Mouse (Mus musculus): ENCODE results near the gene Cd44. TPM values are rescaled to one million over a fixed set of nuclear protein-coding genes. Genes with fewer than 3 reads are reported as not detected.

Gene Cd44
- polyA plus RNA-seq, 1 experiment from 2014 or later: 2.2 TPM

DNA sequence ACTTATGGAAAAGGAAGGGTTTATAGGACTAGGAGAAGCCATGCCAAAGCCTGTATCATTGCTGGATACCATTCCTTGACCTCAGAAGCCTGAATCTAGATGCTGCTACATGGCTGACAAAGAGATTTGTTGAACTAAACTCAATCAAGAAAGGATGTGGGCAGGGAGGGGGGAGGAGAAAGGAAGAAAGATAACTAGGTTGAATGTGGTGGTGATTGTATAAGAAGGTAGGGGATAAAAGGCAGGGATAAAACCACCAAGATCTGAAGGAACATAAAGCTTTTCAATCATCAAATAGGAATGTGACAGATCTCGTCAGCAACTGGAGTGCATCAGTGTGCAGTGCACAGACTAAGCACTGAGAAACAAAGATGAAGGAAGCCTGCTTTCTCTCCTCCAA, 7.9 kb upstream of the Cd44 start:
- Histone ChIP-seq H3K4me3 (no peak overlapping the region), H3K4me1 (no peaks in the 10 kb centered on the region; the same call in 1 of the 2 replicates), H3K27me3 (replicated peaks; ENCODE audit: low read depth, poor library complexity, severe bottlenecking) (no peaks in the 10 kb centered on the region; the same call in 1 of the 2 replicates), H3K36me3 (replicated peaks) (no peaks in the 10 kb centered on the region), H3K9me3 (no peaks in the 10 kb centered on the region), H3K27ac (replicated peaks) (no peak overlapping the region)
- no peak for DNase-seq (ENCODE audit: low spot score)
- 87% methylated on average over 1 of the region's 1 CpGs for WGBS

DNA sequence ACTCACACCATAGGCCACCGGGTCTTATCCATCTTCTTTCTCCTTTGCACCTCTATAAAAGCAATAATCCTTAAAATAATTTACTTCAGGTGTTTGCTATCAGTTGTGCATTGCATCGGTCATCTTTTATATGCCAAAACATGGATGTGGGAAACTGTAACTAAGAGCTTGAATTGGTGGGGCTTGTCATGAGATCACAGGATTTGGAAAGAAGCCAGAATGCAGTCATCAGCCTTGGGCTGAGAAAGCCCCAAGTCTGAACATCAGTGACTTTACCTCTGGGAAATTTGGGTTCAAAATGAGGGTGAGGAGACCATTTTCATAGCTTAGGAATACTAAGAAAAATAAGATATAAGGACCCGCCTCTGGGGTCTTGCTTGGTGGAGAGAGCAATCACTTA, 4.1 kb upstream of the Cd44 start:
- Histone ChIP-seq H3K4me1 (peaks cover 14% of the 10 kb centered on the region), H3K27ac (replicated peaks) (no peak overlapping the region), H3K4me3 (no peak overlapping the region), H3K9me3 (no peaks in the 10 kb centered on the region), H3K36me3 (replicated peaks) (no peaks in the 10 kb centered on the region), H3K27me3 (replicated peaks; ENCODE audit: low read depth, poor library complexity, severe bottlenecking) (peaks cover 24% of the 10 kb centered on the region)
- DNase-seq (ENCODE audit: low spot score): no peak
- 88% methylated on average over 3 of the region's 3 CpGs for WGBS

DNA sequence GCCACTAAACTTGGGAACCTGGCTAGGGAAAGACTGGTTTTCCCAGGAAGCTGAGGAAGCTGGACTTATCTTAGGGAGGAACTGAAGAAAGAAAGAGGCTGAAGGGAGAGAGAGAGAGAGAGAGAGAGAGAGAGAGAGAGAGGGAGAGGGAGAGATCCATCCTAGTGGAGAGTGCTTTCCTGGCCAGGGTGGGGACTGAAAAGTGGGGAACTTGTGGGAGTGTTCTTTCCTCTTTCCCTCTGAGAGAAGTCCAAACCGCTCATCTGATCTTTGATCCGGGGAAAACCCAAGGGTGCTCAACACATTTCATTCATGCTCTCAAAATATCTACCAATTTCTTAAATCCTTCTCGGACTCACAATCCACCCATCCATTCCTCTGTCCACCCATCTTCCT, 361 bp upstream of the Cd44 start:
- Histone ChIP-seq H3K27me3 (replicated peaks; ENCODE audit: low read depth, poor library complexity, severe bottlenecking) (peaks cover 43% of the 10 kb centered on the region), H3K9me3 (no peaks in the 10 kb centered on the region), H3K4me3 (peak overlapping the region; percentile 62), H3K36me3 (replicated peaks) (no peaks in the 10 kb centered on the region), H3K4me1 (peaks cover 14% of the 10 kb centered on the region), H3K27ac (replicated peaks) (peak overlapping the region; percentile 72)
- 23% methylated on average over 3 of the region's 3 CpGs for WGBS
- DNase-seq (ENCODE audit: low spot score): no peak

DNA sequence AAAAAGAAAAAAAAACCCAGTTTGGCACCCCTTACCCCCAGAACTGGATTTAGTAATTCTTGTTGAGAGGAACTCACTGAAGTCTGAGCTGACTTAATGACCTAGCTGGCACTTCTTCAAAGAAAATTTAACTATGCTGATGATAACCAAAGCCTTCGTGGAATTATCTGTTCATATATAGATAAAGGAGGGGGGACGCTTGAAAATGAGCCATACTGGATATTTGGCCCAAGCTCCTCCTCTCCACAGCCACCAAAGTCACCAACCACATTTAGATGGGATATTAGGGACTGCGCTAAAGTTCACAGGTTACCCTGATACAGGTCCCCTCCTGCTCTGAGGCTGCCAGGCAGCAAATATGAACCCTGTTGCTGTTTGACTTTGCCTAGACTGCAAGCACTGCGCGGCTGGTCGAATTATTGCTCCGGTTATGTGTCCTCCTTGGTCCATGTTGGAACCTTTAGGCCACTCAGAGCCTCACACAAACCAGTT, 1.2 kb downstream of the Cd44 start:
- Histone ChIP-seq H3K4me3 (no peak overlapping the region), H3K27ac (replicated peaks) (no peak overlapping the region), H3K27me3 (replicated peaks; ENCODE audit: low read depth, poor library complexity, severe bottlenecking) (peaks cover 43% of the 10 kb centered on the region), H3K4me1 (peaks cover 14% of the 10 kb centered on the region), H3K9me3 (no peaks in the 10 kb centered on the region), H3K36me3 (replicated peaks) (no peaks in the 10 kb centered on the region)
- 58% methylated on average over 7 of the region's 7 CpGs for WGBS
- no peak for DNase-seq (ENCODE audit: low spot score)

DNA sequence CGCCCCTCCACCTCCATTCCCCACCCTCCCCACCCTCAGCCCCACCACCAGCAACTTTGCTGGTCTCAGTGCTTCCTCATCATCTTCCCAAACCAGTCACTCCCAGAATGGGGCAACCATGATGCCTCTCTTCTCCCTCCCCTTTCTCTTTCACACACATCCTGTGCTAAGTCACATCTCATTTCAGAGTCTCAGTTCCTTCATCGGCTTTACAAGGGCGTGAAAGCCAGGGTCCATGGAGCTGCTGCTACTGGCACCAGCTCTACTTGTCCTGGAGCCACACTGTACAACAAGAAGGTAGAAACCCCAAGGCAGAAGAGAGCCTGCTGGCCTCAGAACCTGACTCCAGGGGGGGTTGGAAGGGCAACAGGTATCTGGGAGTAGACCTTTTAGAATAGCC, 2.2 kb downstream of the Cd44 start:
- WGBS: 78% methylated on average over 3 of the region's 3 CpGs
- no peaks in the 10 kb centered on the region for H3K9me3 ChIP-seq
- H3K27ac ChIP-seq (replicated peaks): no peak overlapping the region
- peaks cover 43% of the 10 kb centered on the region for H3K27me3 ChIP-seq (replicated peaks; ENCODE audit: low read depth, poor library complexity, severe bottlenecking)
- no peaks in the 10 kb centered on the region for H3K36me3 ChIP-seq (replicated peaks)
- DNase-seq (ENCODE audit: low spot score): no peak
- H3K4me3 ChIP-seq: no peak overlapping the region
- peaks cover 14% of the 10 kb centered on the region for H3K4me1 ChIP-seq

DNA sequence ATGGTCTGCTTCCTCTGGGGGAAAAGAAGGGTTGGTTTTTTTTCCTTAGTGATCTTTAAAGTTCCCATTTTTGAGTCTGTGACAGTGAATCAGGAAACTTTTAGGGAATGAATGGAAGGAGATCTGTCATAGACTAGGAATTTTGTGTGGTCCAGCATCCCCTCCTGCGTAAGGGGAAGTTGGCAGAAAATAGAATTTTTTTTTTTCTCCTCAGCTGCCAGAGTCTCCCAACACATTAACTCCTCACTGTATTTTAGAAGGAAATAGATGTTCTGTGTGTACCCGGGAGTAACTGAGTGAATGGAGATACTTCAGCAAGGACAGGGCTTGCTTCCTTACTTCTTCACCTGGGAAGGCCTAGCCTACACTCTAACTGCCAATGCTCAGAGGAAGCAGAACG, 2.9 kb downstream of the Cd44 start:
- Histone ChIP-seq H3K9me3 (no peaks in the 10 kb centered on the region), H3K27me3 (replicated peaks; ENCODE audit: low read depth, poor library complexity, severe bottlenecking) (peaks cover 43% of the 10 kb centered on the region), H3K36me3 (replicated peaks) (no peaks in the 10 kb centered on the region), H3K4me1 (peaks cover 14% of the 10 kb centered on the region), H3K4me3 (no peak overlapping the region), H3K27ac (replicated peaks) (no peak overlapping the region)
- no peak for DNase-seq (ENCODE audit: low spot score)
- 87% methylated on average over 3 of the region's 3 CpGs for WGBS

DNA sequence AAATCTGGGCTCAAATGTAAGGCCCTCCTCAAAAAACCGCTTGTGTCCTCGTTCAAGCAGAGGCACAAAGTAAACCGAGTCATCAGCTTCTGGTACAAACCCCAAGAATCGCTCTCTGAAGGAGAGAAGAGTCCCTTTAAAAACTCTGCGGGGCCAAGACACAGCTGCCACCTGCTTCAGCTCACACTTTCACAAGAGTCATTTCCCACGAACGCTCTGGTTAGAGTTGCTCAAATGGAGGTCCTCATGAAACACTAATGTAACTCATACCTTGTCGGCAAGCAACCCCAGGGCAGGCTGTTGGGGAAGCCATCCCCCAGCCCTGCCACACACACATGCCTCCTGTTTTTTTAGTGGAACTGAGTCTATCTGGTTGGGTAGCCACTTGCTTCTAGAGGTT, 5.3 kb downstream of the Cd44 start:
- Histone ChIP-seq H3K36me3 (replicated peaks) (no peaks in the 10 kb centered on the region), H3K27ac (replicated peaks) (no peak overlapping the region), H3K9me3 (no peaks in the 10 kb centered on the region), H3K27me3 (replicated peaks; ENCODE audit: low read depth, poor library complexity, severe bottlenecking) (peaks cover 24% of the 10 kb centered on the region), H3K4me3 (no peak overlapping the region), H3K4me1 (peaks cover 5% of the 10 kb centered on the region)
- 87% methylated on average over 8 of the region's 8 CpGs for WGBS
- DNase-seq (ENCODE audit: low spot score): no peak

DNA sequence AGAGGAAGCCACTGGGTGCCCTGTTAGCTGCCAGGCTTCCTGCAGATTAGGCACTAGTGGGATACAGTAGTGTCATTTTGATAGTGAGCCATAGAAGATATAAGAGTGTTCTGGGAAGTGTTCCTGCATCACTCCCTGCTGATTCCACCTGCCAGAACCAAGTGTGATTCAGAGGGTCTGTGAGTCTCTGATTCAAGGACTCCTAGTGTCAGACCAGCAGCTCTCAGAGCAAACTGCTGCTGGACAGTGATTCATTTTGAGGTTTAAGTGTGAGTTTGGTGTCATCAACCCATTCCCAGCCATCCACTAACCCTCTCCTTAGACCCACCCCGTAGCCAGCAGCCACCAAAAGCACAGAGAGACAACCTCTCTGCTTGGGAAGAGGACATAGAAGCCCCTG, 6.3 kb downstream of the Cd44 start:
- no peak overlapping the region for H3K4me3 ChIP-seq
- H3K4me1 ChIP-seq: no peaks in the 10 kb centered on the region
- DNase-seq (ENCODE audit: low spot score): no peak
- H3K36me3 ChIP-seq (replicated peaks): no peaks in the 10 kb centered on the region
- no peaks in the 10 kb centered on the region for H3K9me3 ChIP-seq
- 85% methylated on average over 1 of the region's 1 CpGs for WGBS
- H3K27me3 ChIP-seq (replicated peaks; ENCODE audit: low read depth, poor library complexity, severe bottlenecking): peaks cover 15% of the 10 kb centered on the region
- no peak overlapping the region for H3K27ac ChIP-seq (replicated peaks)

DNA sequence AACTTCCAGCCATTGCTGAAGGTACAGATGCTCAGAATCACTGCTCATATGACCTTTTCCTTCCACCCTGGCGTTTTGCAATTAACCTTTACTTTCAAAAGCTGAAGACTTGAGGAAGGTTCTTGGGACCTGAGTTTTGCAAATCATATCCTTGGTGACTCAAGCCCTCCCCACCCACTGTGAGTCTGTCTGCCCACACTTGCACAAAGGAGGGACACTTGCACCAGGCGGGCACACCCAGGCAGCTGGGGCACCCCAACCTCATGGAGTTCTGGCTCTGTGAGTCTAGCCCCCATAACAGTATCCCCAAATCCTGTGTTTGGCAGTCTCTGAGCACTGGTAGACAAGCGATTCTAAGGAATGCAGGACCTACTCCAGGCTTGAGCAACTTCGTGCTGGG, 6.7 kb downstream of the Cd44 start:
- no peaks in the 10 kb centered on the region for H3K36me3 ChIP-seq (replicated peaks)
- WGBS: 74% methylated on average over 4 of the region's 4 CpGs
- H3K4me3 ChIP-seq: no peak overlapping the region
- DNase-seq (ENCODE audit: low spot score): no peak
- no peaks in the 10 kb centered on the region for H3K9me3 ChIP-seq
- H3K27me3 ChIP-seq (replicated peaks; ENCODE audit: low read depth, poor library complexity, severe bottlenecking): peaks cover 11% of the 10 kb centered on the region
- no peaks in the 10 kb centered on the region for H3K4me1 ChIP-seq
- no peak overlapping the region for H3K27ac ChIP-seq (replicated peaks)

DNA sequence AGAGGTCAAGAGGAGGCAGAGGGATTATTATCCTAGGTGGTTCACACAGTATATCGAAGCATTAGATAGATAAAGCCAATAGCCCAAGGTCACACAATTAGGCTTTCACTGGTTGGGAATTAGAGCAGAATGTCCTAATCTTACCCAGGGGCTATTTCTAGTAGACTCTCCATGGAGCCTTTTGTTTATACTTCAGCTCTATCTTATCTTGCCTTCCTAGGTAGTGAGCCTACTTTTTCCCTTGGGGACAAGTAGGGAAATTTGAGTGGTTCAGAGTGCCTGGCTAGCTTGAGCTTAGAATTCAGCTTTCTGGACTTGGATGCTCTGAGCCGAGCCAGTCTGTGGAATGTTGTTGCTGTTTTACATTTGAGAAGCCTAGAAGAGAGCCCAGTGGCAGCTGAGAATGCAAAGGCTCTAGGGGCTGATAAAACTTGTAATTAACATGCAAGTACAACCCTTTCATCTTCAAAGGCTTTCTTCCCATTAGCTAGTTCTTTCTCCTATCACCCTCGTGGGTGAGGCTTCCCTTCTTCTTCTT, 12.7 kb downstream of the Cd44 start:
- H3K27ac ChIP-seq (replicated peaks): no peak overlapping the region
- no peaks in the 10 kb centered on the region for H3K27me3 ChIP-seq (replicated peaks; ENCODE audit: low read depth, poor library complexity, severe bottlenecking)
- H3K9me3 ChIP-seq: no peaks in the 10 kb centered on the region
- peaks cover 4% of the 10 kb centered on the region for H3K4me1 ChIP-seq
- WGBS: 19% methylated on average over 3 of the region's 3 CpGs
- H3K4me3 ChIP-seq: no peak overlapping the region
- no peaks in the 10 kb centered on the region for H3K36me3 ChIP-seq (replicated peaks)
- DNase-seq (ENCODE audit: low spot score): no peak

DNA sequence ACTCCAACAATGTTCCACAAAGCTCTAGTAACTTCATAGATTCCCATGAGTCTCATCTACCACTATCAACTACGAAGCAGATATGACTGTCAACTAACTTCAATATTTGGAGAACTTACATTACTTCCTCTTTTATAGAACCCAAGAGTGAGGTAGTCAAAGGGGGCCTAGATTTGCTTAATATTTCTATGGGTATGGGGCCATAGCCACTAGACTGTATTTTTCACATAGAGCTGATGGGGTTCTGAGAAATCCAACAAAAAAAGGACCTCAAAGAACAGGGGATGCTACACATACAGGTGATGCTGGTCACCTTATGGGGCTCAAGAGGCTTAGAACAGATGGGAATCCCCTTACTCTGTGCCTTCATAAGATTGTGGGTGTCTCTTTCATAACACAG, 14.3 kb downstream of the Cd44 start:
- no peaks in the 10 kb centered on the region for H3K27me3 ChIP-seq (replicated peaks; ENCODE audit: low read depth, poor library complexity, severe bottlenecking)
- H3K9me3 ChIP-seq: no peaks in the 10 kb centered on the region
- H3K36me3 ChIP-seq (replicated peaks): no peaks in the 10 kb centered on the region
- H3K4me3 ChIP-seq: no peak overlapping the region
- 84% methylated on average over 1 of the region's 1 CpGs for WGBS
- DNase-seq (ENCODE audit: low spot score): no peak
- H3K27ac ChIP-seq (replicated peaks): no peak overlapping the region
- peaks cover 15% of the 10 kb centered on the region for H3K4me1 ChIP-seq

DNA sequence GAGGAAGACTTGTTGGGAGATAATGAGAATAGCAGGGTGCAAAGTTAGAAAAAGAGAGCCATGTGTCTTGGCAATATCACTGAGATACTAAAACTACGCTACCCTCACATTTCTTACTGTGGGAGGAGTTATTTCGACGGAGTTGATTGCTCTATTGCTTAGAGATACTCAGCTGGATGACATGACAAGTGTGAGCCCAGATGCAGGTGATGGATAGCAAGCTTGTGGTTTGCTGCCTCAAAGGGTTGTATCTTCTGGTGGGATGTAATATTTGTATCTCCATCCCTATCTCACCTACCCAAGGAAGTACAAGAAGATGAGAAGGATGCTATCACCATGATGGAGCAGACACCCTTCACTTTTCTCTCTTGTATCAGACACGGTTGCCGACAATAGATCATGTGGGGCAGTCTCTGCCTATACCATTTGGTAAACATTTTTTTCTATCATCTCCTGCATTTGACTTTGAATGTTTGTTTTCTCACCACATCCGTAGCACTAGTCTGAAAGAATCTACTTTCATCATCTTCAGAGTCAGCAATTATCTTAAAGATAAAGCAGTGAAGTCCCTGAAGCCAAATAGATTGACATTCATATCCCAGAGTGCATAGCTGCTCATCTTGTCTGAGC, 15.0 kb downstream of the Cd44 start:
- WGBS: 87% methylated on average over 6 of the region's 6 CpGs
- H3K27me3 ChIP-seq (replicated peaks; ENCODE audit: low read depth, poor library complexity, severe bottlenecking): no peaks in the 10 kb centered on the region

DNA sequence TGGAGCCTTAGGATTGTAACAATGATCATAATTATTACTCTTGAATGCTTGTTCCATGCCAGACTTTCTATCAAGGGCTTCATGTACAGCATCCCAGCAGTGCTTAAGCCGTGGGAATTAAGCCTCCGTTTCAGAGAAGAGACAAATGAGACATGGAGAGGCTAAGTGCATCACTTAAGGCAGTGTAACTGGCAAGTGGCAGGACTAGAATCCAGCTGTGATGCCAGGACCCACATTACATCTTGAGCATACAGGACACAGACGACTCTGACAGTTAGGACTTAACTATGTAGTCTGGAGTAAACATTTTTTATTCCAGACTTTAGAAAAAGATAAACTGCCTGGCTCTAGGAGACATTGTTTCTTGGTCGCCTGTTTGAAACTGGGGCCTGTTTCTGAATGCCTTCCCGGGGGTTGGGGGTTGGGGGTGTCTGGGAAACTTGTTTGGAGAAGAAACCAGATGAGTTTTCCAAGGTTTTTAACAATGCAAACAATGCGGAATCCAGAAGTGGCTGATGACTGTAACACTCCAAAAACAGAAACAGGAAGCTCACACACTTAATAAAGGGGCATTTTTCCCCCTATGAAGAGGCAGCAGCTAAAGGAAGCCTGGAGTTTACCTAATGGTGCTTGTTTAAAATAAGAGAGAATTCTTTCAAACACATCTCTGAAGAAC, 18.7 kb downstream of the Cd44 start:
- Histone ChIP-seq H3K4me1 (peaks cover 25% of the 10 kb centered on the region), H3K4me3 (no peak overlapping the region), H3K27me3 (replicated peaks; ENCODE audit: low read depth, poor library complexity, severe bottlenecking) (no peaks in the 10 kb centered on the region), H3K9me3 (no peaks in the 10 kb centered on the region), H3K27ac (replicated peaks) (0 out of 2 replicates have a peak overlapping the region, but pooled peaks have one; percentile 44), H3K36me3 (replicated peaks) (no peaks in the 10 kb centered on the region)
- WGBS: 49% methylated on average over 6 of the region's 6 CpGs
- no peak for DNase-seq (ENCODE audit: low spot score)

More for the DNA sequence above, 15.0 kb downstream of the Cd44 start:
- Histone ChIP-seq H3K9me3 (no peaks in the 10 kb centered on the region), H3K4me1 (peaks cover 21% of the 10 kb centered on the region), H3K27ac (replicated peaks) (no peak overlapping the region), H3K4me3 (no peak overlapping the region), H3K36me3 (replicated peaks) (no peaks in the 10 kb centered on the region)
- DNase-seq (ENCODE audit: low spot score): no peak

Measured in embryonic facial prominence, embryonic 10.5 days (tissue).